Mouse (Mus musculus) B cell, adult 2 months (primary cell): Measurements from ENCODE around the gene Olfr536.
"Not testable (repeated sequence)": the region's sequence is repeated elsewhere in the genome, so short reads cannot be mapped to it uniquely, and the experiment has no call there.

Source experiments
- DNase-seq, 2 experiments: peaks; one replicate each; pipeline ENCODE4 v3.0.0; 2022

Gene Olfr536

GRCm38 (mm10) chr7:140507346-140508021 lies at the start of gene Olfr536:
Gene Olfr536, minus strand, starts transcription at chr7:140507396.
- not testable (repeated sequence) for DNase-seq

- no peak for DNase-seq
Measured at GRCm38 (mm10) chr7:140539746-140540145, 32.5 kb upstream of the Olfr536 start.

DNA sequence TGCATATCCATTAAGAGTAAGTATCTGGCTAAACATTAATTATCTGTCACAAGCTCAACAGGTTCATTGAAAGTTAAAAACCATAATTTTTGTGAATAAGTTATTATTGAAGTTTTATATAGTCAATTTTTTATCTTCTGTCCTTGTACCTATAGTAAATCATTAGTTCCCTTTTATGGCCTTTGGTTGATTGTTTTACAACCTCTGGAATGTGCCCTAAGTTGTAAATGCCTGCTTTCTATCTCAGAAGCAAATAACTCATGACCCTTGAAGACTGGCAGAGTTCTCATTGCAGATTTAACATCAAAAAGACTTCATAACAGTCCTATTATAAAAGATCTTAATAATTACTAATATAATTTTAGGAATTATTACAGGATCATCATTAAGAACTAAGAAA lies 12.5 kb downstream of the Olfr536 start:
- DNase-seq, result no peak

- no peak for DNase-seq
Measured at GRCm38 (mm10) chr7:140494231-140494630, 13.0 kb downstream of the Olfr536 start.

DNA sequence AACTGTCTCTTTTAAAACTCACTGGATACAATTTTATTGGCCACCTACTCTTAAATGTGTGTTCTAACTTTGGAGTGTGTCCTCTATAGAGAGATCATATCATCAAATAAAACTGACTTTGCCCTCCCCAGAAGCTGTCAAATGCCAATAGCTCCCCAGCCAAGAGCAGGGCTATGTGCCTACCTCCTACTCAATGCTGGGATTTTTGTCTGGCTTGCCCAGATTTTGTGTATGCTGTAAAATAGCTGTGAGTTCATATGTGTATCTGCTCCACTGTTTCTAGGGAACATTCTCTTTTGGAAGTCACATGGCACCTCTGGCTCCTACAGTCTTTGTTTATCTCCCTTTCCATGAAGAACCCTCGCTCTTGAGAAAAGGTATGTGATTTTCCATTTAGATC lies 18.2 kb downstream of the Olfr536 start:
- no peak for DNase-seq

GRCm38 (mm10) chr7:140483916-140484315 lies 23.3 kb downstream of the Olfr536 start, which contains the start of gene Olfr535:
Gene Olfr535, plus strand, starts transcription at chr7:140484216.
- no peak for DNase-seq

- DNase-seq, result no peak
Measured at GRCm38 (mm10) chr7:140478733-140479132, 28.5 kb downstream of the Olfr536 start.

DNA sequence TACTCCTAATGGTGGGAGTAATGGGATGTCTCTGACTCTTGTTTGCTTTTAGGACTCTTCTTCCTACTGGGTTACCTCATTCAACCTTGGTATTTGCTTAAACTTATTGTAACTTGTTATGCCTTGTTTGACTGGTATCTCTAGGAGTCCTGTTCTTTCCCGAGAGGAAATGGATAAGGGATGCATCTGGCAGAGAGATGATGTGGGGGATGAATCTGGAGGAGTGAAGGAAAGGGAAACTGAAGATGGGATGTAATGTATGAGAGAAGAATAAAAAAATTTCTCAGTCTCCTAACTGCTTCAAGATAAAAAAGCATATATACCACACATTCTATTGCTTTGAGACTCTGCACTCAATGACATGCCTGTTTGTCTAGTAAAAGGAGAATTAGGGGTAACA lies 29.3 kb downstream of the Olfr536 start:
- DNase-seq, result no peak

DNA sequence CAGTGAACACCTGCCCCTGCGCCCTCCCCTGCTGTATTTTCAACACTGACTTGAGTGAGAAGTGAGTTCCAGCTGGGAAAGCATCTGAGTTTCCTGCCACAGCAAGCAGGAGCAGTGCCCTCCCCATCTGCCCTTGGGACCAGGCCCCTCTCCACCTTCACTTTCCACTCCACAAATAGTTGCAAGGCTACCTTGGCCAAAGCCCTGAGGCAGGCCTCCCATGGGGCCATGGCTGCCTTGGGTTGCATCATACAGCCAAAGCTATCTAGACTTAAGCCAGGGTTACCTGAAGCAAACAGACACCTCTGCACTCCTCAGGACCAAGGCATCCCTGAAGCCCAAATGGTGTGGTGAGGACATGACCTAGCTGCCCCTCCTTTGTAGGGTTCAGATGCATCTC lies 44.1 kb downstream of the Olfr536 start, which contains the start of gene Olfr533:
TSS of gene Olfr533 (plus strand) at position 301 of the 400 bp plus-strand sequence.
- DNase-seq, result not testable (repeated sequence)
